Mouse (Mus musculus) large intestine, adult 2 months (tissue): Measurements from ENCODE around the gene 1700086D15Rik. TPM values are rescaled to one million over a fixed set of nuclear protein-coding genes. Genes with fewer than 3 reads are reported as not detected.
A peak's percentile ranks its signal among the peaks of the same experiment; 100 is the strongest.

ENCODE experiments used
- DNase-seq: peaks from one replicate; pipeline ENCODE4 v3.0.0-alpha.2; 2012; ENCODE audit warnings: low read depth, low spot score
- WGBS: fragments of 180-500 bp; shearing (Covaris S2); methylation state at CpG from one replicate; pipeline ENCODE4 v1.1.7; 2018; 5-methylcytosine and 5-hydroxymethylcytosine counted together
- polyA plus RNA-seq: library from polyadenylated mRNA; depleted of rRNA; stranded (reverse); fragments of >200 nt; gene quantifications from 2 replicates; pipeline ENCODE4 v1.2.3, GENCODE M21; 2012; rRNA removed

The 1700086D15Rik gene
- not detected in 2 replicates for polyA plus RNA-seq

DNA sequence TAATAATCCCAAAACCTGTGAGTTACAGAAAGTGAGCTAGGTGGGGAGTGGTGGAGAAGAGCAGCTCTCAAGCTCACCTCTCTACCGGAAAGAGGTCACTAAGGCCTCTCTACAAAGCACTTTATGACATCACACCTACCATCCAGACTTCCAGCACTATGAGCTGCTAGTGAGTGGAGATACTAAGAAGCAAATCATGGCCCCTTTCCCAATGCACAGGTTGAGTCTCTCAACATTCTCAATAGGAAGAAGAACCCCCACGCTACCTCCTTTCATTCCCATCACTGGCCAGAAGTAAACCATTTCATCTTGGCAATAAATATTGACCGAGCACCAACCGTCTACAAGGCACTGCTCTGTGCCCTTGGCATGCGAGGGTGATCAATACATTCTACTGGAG lies at the start of gene 1700086D15Rik:
1700086D15Rik (minus strand) TSS at position 101 of the 400 bp plus-strand sequence.
- no peak for DNase-seq
- WGBS = 87% methylated on average over 5 of the region's 5 CpGs

GRCm38 (mm10) chr11:65209441-65209840 lies 49.8 kb upstream of the 1700086D15Rik start:
- 50% methylated on average over 6 of the region's 6 CpGs for WGBS
- no peak for DNase-seq

DNA sequence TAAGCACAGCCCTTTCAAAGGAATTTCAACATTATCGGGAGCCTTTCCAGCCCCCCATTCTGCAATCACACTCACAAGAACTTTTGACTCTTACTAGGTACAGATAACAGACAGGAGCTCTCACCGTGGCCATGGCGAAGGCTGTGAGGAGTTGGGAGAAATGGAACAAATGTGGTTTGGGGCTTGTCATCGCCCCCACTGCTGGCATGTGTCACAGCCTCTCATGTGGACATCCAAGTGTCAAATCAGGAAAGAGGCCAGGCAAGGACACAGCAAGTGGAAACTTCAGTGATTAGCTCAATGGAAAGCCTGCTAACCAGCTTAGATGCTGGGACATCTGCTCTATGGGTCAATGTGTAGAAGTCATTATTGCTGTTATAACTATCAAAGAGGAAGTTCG lies 45.6 kb upstream of the 1700086D15Rik start:
- WGBS = 81% methylated on average over 5 of the region's 5 CpGs
- no peak for DNase-seq

DNA sequence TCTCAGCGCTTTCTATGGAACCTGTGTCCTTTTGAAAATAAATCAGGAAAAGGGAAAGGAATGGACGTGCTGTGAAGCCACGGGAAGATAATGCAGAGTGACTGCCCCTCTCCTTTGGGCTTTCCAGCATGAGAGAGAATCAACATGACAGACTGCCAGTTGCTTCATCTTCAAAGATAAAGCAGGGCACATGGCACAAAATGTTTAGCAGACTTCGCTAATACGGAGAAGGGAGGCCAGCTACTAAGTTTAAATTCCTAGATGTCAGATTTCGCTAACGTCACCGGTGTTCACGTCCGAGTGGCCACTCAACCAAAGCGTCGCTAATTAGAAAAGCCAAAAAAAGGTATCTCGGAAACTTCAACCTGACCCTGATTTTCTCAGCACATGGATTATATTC lies 45.0 kb upstream of the 1700086D15Rik start:
- WGBS = 84% methylated on average over 13 of the region's 13 CpGs
- no peak for DNase-seq

- 65% methylated on average over 1 of the region's 1 CpGs for WGBS
Observed at GRCm38 (mm10) chr11:65203020-65203419, 43.3 kb upstream of the 1700086D15Rik start.

GRCm38 (mm10) chr11:65202236-65202635 lies 42.5 kb upstream of the 1700086D15Rik start:
- DNase-seq = no peak
- 59% methylated on average over 5 of the region's 5 CpGs for WGBS

More at GRCm38 (mm10) chr11:65203020-65203419, 43.3 kb upstream of the 1700086D15Rik start:
- DNase-seq = no peak

GRCm38 (mm10) chr11:65198026-65198425 lies 38.3 kb upstream of the 1700086D15Rik start:
- WGBS = 77% methylated on average over 3 of the region's 3 CpGs
- DNase-seq = no peak

GRCm38 (mm10) chr11:65197280-65197679 lies 37.6 kb upstream of the 1700086D15Rik start:
- WGBS = 7% methylated on average over 3 of the region's 3 CpGs
- DNase-seq = peak; percentile 28

- no peak for DNase-seq
- 75% methylated on average over 12 of the region's 12 CpGs for WGBS
Observed at GRCm38 (mm10) chr11:65186974-65187373, 27.3 kb upstream of the 1700086D15Rik start.

DNA sequence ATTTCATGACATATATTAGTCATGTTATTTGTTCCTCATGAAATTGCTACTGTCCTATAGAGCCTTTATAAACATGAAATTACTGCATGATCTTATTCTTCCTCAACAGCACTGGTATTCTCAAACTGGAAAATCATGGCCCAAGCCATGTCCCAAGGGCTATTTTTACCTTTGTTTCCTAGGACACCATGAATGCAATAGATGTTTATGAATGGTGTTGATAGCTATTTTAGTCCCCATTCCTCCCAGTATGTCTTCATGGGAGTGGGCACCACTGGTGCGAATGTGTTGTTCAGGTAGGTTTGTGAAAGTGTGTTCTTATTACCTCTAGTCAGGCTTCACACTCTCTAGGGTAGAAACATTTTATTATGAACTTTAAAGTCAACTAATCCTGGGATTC lies 25.4 kb upstream of the 1700086D15Rik start:
- 91% methylated on average over 1 of the region's 1 CpGs for WGBS

GRCm38 (mm10) chr11:65170121-65170750 lies 10.5 kb upstream of the 1700086D15Rik start:
- 76% methylated on average over 4 of the region's 4 CpGs for WGBS
- no peak for DNase-seq

More for the DNA sequence above, 25.4 kb upstream of the 1700086D15Rik start:
- DNase-seq = no peak

DNA sequence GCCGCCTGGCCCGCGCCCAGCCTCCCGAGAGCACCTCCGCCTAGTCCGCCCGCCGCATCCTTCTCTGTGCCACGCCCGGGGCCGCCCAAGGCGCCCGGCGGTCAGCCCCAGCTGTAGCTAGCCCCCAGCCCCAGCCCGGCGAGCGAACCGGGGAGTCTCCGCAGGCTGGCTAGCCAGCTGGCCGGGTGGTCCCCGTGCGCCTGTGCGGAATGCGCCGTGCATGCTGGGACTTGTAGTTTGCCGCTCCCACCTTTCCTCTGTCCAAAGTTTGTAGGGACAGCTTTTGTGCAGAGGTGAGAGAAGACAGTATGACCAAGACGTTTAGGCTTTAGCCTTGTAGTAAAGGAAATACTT lies 3.1 kb upstream of the 1700086D15Rik start, which contains the start of gene Arhgap44:
Arhgap44 (minus strand) TSS at position 195 of the 354 bp plus-strand sequence.
- no peak for DNase-seq
- WGBS = 1% methylated on average over 27 of the region's 27 CpGs

- WGBS = 4% methylated on average over 49 of the region's 49 CpGs
- no peak for DNase-seq
Observed at GRCm38 (mm10) chr11:65161881-65162766, 2.4 kb upstream of the 1700086D15Rik start.

GRCm38 (mm10) chr11:65160991-65161880 lies 1.5 kb upstream of the 1700086D15Rik start:
- WGBS = 44% methylated on average over 7 of the region's 7 CpGs
- no peak for DNase-seq

DNA sequence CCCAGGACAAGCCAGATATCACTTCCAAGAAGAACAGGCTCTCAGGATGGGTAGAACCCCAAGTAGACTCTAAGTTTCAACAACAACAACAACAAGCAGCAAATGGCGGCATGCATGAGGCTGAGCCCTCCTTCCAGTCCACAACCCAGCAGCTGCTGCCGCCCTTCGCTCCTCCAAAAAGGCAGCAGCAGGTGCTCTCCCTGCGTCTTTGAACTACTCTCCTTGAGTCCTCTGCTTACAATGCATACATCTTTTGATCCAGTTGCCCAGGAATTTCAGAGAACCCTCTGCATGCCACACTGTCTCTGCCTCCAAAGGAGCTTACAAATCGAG lies 1.1 kb downstream of the 1700086D15Rik start:
- DNase-seq = no peak
- WGBS = 94% methylated on average over 5 of the region's 5 CpGs

DNA sequence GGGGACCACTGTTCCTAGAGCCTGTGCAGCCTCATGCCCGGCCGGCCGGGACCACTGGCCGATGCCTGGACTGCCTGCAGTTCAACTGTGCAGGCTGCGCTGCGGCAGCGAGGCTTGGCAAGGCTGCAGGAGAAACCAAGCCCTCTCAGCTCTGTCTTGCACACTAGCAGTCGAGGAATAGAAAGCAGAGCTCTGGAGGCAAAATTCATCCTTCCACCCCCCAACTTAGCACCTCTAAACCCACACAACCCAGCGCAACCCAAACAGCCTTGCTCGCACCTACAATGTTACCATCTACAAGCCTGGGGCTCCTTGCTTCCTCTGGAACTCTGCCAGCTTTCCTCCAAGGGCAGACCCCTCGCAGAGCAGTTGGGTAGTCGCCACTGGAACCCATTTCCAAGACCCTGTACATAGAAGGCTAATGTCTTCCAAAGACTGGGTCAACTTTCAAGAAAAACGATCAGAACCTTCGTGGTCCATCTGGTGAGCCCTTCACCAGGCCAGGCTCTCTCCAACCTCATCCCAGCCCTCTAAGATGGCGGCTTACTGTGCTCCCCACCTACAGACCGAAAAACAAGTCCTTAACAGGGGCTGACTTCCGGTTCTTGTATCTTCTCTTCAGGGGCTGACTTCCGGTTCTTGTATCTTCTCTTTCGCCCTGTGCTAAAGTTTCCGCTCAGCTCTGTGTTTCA lies 1.6 kb downstream of the 1700086D15Rik start:
- 89% methylated on average over 20 of the region's 20 CpGs for WGBS
- no peak for DNase-seq

- 87% methylated on average over 5 of the region's 5 CpGs for WGBS
- no peak for DNase-seq
Observed at GRCm38 (mm10) chr11:65153006-65153405, 6.7 kb downstream of the 1700086D15Rik start.

- no peak for DNase-seq
- WGBS = 77% methylated on average over 7 of the region's 7 CpGs
Observed at GRCm38 (mm10) chr11:65148441-65148840, 11.2 kb downstream of the 1700086D15Rik start.

DNA sequence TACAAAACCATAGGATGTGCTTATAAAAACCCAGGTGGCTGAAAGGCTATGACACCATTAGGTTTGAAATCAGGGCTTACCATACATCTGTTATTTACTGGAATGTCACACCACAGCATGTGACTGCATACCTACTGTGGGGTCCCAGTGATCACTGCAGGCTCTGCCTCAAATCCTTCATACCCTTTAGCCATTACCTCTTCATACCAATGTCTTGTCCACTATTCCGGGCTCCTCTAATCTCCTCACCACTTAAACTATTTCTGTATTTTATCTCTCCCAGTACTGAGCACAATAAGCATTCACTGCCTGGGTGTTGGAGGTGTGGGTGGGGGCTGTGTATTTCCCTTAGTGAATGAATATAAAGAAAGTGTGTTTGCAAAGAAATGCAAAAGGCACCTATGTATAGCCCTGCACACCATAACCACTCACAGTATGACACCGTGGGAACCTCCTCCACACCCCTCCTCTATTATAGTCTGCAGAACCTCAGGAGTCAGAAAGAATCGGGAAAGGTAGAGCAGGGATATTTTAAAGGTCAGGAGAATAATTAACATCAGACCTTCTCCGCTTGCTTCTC lies 16.8 kb downstream of the 1700086D15Rik start:
- 57% methylated on average over 4 of the region's 4 CpGs for WGBS
- no peak for DNase-seq
